Mouse (Mus musculus): Measurements from ENCODE around the gene Hpse2.

GRCm38 (mm10) chr19:43141646-43142045 is 246.5 kb downstream of the Hpse2 start:
- TF ChIP-seq CTCF (IDR thresholded peaks at IDR 0.05; ENCODE audit: low read depth, low read length) (no peak), POLR2A (IDR thresholded peaks at IDR 0.05; ENCODE audit: insufficient read depth, low read length) (no peak)
